Mouse (Mus musculus): ENCODE results near the gene Ttc30a1.
"Not testable (repeated sequence)": the region's sequence is repeated elsewhere in the genome, so short reads cannot be mapped to it uniquely, and the experiment has no call there.

Ttc30a1 gene

DNA sequence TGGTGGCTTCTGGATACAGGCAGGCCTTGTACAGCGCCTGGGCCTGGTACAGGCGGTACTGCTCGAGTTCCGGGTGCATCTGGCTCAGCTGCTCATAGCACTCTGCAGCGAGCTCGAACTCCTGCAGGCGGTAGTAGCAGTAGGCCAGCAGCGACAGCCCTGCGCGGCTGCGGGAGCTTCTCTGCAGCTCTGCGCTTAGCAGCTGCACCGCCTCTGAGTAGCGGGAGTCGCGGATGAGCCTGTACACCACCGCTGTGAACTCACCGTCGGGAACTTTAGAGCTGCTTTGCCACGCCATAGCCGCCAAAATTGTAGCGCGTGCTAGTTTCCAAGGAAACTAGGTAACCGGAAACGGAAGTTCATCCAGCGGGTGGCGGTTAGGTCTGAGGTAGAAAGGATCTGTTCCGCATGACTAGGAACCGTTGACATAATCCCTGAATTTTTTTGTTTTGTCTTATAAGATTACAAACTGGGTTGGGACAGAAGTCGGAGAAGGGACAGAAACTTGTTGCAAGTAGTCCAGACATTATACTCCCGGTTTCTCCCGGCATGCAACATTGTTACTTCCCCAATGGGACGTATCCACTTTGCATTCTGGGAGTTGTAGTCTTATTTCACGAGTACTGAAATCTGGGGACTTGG, at the start of gene Ttc30a1:
Ttc30a1 (minus strand) TSS at position 528 of the 642 bp plus-strand sequence.
- in situ Hi-C loops (cut with MboI; ENCODE audit: low sequenced_read_pairs), result not testable (repeated sequence)

DNA sequence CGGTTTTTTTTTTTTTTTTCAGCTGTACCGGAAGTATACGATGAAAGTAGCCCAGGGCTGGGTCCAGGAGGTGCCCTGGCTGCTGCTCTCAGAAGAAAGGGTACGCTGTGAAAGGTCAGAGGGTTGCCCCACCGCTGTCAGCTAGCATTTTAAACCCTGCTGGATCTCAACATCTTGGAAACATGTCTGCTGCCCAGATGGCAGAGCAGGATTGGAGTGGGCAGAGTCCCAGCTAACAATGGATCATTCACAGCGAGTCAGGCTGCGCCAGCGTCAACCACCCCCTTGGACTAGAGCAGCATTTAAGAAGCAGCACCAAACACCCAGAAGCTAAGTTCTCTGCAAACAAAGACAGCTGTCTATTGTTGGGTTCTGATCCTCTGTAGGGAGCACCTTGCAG, 48.3 kb upstream of the Ttc30a1 start:
- in situ Hi-C loops (cut with MboI; ENCODE audit: low sequenced_read_pairs), result no loop called here

DNA sequence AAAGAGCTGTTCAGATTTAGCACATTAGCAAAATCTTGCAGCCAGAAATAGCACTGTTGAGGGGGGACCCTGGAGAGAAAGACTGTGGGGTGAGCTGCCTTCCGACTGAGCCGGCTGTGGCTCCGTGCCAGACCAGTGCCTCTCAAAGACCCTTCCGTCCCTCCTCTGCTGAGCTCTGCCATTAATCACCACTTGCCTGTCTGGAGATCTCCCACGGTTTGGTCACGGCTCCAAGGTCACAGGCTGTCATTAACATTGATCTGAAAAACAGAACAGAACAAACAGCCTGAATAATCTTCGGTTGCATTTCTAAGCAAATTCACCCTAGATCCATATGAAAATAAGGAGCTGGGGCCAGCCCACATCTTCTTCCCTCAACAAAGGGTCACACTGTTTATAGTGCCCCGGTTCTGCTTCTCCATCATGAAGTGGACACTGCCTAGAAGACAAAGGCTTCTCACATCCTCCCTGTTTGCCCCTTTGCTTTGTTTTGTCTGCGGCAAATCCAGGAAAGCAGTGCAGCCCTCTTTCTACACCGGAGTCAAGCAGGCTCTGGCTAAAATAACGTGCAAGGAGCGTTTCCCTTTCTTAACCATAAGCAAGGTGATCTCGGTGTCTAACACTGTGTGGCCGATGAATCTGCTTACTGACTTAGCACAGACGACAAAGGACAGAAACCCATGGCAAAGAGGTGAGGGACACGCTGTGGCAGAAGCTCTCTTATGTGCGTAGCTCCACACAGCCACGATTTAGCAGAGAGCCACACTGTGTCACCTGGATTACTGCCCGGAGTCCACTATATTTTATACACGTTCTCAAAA, 47.5 kb upstream of the Ttc30a1 start:
- in situ Hi-C loops (cut with MboI; ENCODE audit: low sequenced_read_pairs), result no loop called here

DNA sequence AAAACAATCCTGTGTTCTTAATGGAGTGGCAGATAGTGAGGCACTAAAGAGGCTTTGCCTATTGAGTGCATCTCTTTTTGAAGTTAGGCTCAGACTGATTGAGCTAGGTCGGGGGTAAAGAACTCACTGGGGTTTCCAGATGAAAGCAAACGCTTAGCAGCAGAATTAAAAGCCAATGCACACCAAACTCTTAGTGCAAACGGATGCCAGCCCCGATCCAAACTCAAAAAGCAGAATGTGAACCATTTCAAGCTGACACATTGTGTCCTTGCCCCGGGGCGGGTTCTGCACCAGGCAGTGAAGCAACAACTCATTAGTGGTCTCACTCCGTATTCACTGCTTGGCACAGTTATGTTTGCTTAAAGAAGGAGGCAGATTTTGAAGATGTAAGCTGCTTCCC, 35.1 kb upstream of the Ttc30a1 start:
- in situ Hi-C loops (cut with MboI; ENCODE audit: low sequenced_read_pairs), result no loop called here

DNA sequence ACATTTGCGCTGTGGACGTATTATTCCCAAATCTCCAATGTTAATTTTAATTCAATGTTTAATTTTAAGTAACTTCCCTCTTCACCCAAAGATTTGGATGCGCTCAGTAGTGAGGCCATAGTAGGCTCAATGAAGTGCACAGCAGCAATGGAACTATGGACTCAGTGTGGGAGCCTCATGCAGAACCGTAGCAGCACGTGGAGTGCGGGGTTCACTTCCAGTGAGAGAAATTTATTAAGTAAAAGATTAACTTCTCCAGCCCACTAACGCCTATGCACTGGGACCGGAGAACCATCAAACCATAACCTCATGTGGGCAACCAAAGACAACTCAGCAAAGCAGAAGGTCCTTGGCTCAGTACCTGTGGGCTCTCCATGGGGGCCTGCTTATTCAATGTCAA, 34.4 kb upstream of the Ttc30a1 start:
- in situ Hi-C loops (cut with MboI; ENCODE audit: low sequenced_read_pairs), result no loop called here

DNA sequence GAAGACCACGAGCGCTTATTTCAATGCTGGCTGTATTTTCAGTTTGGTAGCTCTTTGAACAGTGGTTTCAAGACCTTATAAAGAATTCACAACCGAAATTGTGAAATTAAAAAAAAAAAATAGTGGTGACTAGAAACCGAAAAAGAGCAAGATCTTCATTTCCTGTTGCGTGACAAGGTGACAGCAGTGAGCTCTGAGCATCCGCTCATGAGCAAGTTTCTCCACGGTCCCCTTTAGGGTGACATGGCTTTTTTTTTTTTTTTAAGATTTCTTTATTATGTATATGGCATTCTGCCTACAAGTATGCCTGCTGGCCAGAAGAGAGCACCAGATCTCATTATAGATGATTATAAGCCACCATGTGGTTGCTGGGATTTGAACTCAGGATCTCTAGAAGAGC, 33.7 kb upstream of the Ttc30a1 start:
- in situ Hi-C loops (cut with MboI; ENCODE audit: low sequenced_read_pairs), result no loop called here

DNA sequence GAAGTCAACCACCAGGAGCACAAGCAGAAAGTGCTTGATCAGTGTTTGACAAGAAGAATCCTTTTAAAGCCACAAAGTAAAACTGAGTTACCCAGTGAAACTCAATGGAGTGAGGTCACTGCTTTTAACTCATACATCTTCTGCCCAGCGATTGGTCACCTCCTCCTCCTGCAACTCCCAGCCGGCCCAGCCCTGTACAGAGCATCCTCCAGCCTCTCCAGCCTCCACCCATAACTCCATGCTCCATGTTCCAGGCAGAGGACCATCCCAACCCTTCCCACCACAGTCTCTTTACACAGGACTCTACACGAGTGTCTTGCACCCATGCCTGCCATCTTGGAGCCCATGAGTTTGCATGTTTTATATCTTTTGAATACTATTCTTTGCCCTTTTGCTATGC, 32.9 kb upstream of the Ttc30a1 start:
- in situ Hi-C loops (cut with MboI; ENCODE audit: low sequenced_read_pairs), result no loop called here

DNA sequence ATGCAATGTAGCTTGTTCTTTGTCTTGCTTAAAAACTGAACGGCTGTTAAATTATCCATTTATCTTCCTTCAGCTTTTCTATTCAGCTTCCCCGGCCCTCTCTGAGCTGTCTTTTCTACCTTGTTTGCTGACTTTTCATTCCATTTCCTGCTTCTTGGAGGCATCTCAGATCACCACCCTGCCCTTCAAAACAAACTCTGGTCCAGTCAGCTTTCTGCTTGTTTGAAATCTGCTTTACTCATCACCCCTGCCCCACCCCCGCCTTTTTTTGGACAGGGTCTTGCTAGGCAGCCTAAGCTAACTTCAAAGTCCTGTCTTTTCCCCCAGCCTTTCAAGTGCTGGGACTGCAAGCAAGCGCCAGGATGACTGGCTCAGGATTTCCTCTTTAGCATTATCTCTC, 24.4 kb upstream of the Ttc30a1 start:
- in situ Hi-C loops (cut with MboI; ENCODE audit: low sequenced_read_pairs), result no loop called here

DNA sequence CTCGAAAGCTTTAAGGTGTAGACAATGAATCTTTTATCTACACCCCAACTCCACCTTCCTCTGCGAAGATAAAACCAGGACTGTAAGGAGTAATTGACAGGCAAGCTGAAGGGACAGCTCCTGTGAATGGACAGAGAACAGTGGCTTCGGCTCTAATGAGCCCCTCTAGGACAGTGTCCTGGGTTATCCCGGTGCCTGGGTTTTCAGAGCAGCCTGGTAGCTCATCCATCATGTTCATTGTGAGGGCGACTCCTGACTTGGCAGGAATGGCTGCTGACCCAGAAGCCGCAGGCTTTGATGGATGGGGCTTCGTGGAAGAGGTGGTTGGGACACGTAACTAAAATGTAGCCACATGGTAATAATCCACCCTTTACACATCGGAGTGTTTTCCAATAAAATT, 21.1 kb upstream of the Ttc30a1 start:
- in situ Hi-C loops (cut with MboI; ENCODE audit: low sequenced_read_pairs), result no loop called here

DNA sequence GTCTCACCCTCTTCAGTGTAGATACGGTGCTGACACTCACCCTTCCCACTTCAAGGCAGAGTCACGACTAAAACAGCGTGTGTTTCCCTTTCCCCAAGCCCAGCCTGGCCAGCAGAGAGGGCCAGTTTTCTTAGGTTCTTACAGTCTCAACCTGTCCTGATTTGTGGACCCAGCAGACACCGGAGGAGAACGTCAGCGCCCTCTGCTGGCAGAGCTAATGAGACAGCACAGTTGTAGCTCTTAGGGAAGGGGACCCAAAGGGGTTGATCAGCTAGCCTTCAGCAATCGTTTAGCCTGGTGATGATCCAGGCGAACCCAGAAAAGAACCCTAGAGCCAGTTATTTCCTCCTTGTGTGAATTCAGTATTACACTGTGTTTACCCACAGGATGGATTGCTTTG, 19.6 kb upstream of the Ttc30a1 start:
- in situ Hi-C loops (cut with MboI; ENCODE audit: low sequenced_read_pairs), result no loop called here

DNA sequence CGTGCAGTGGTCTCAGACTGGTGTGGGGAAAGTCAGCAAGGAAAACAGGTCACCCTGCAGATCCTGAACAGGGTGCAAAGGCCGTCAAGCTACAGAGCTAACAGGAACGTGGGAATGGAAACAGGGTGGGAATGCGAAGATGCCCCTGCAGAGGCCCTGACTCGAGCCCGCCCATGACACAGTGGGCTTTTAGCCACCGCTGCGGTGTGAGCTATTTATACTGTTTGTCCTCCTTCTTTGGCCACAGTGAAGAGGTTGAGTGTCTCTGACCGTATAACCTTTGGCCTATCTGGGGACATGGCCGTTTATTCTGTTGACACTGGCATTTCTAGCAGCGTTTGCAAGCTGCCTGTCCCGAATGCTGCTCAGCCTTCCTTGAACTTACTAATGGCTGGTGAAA, 17.9 kb upstream of the Ttc30a1 start:
- in situ Hi-C loops (cut with MboI; ENCODE audit: low sequenced_read_pairs), result no loop called here

DNA sequence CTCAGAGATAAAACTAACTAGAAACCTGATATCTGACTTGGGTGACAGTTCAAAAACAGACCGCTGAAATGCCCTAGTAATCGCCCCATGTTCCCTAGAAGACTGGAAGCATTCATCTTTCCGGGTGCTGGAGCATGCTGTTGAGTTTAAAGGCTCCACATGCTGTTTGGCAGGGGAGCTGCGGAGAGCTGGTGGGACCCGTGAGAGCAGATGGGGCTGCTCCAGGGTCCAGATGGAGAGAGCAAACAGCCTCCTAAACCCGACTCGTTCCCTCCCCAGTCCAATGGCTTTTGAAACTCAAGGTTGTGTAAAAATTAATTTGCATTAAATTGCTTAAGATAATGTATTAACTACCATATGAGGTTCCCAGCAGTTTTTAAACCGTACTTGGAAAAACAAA, 16.9 kb upstream of the Ttc30a1 start:
- in situ Hi-C loops (cut with MboI; ENCODE audit: low sequenced_read_pairs), result no loop called here

DNA sequence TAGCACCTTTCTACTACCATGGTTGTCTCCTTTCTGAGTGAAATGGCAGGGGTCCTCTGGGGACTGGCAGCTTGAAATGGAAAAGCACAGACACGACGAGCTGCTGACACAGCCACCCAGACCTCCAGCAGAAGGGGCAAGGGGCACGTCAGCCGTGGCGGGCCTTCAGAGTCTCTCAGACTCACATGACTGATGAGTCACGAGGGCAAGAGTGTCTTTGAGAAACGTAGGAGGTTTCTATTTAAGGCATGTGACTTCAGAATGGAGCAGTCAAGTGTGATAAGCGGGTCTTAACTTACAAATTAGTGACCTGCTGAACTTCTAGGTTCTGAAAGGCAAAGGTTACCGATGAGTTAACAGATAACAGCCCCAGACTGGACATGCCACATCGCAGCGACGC, 16.0 kb upstream of the Ttc30a1 start:
- in situ Hi-C loops (cut with MboI; ENCODE audit: low sequenced_read_pairs), result no loop called here

DNA sequence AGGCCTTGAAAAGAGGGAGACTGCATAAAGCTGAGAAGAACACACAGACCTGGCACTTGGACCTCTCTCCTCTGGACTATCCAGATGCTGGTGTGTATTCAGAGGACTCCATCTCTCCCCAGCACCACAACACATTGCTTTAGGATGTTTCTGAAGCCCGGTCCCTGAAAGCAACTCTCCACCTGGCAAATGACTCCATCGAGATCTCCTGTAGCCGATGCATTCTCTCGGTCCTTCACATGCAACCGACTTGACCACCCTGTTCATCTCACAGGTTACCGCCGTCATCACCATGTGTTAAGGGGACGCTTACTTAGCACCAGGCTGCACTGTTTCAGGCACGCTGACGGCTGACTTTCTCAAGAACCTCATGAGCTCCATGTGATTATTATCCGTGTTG, 13.1 kb upstream of the Ttc30a1 start:
- in situ Hi-C loops (cut with MboI; ENCODE audit: low sequenced_read_pairs), result no loop called here

DNA sequence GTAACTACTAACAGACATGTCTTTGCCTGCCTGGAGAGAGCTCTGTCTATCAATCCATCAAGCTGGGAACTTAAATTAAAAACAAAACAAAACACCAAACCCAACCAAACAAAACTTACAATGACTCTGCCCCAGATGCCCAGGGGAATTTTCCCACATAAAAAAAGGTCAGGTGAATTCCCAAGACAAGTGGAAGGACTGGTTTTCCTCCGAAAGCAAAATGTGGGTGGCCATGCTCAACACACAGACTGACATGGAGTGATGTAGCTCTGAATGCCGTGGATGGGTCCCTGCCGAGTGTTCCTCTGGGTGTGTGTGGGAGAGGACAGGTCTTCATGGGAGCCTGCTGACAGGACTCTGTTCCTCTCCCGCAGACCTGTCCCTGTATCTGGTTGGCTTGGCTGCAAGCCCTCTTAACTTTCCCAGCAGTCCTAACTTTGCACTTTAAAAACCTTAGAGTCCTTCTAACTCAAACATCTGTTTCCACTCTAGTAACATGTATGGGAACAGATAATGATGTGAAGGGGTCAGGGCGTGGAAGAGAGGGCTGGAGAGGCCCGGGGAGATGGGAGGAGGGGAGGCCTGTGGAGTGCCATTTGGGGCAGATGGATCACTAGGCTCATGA, 9.9 kb upstream of the Ttc30a1 start:
- in situ Hi-C loops (cut with MboI; ENCODE audit: low sequenced_read_pairs), result no loop called here

DNA sequence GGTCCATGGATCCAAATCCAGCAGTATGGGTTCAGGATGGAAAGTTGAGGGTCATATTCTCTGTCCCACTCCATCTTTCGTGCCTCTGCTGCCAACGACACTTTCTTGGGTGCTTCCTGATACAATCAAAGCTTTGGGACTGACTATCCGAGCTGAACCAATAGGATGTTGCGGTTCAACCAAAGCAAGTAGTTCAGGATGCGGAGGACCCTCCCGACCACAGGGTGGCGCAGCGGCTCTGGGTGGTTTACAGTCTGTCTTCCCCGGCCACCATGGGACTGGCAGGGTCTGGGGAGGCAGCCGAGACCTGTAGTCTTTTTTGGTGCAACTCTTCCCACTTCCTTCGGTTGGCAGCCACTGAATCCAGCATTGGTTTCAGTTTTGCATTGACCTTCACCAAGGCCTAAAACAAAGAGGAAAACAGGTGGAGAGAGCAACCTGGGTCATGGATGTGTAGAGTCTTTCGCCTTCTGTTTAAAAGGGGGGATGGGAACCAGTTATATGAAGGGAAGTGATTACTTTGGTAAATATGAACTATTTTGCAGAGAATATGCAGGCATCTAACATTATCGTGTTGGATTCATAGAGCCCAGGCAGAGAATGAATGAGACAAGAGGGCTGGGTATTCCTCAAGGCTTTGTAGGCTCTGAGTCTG, 9.2 kb upstream of the Ttc30a1 start:
- in situ Hi-C loops (cut with MboI; ENCODE audit: low sequenced_read_pairs), result no loop called here

DNA sequence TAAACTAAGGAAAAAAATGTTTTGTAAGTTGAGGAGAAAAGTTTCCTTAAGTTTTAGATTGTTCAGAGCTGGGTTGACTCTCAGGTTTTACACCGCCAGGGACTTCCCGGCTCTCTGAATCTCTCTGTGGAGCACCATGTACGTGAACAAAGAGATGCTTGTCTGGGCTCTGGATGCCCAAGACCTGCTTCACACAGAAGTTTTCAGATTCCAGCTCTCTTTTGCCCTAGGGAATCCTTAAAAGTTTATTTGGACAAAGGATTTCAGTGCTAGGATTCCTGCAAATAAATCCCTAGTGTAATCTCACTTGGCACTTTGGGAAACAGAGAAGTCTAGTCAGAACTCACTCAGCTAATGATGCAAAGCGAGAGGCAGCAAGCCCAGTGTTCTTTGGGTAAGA, 7.9 kb upstream of the Ttc30a1 start:
- in situ Hi-C loops (cut with MboI; ENCODE audit: low sequenced_read_pairs), result no loop called here

DNA sequence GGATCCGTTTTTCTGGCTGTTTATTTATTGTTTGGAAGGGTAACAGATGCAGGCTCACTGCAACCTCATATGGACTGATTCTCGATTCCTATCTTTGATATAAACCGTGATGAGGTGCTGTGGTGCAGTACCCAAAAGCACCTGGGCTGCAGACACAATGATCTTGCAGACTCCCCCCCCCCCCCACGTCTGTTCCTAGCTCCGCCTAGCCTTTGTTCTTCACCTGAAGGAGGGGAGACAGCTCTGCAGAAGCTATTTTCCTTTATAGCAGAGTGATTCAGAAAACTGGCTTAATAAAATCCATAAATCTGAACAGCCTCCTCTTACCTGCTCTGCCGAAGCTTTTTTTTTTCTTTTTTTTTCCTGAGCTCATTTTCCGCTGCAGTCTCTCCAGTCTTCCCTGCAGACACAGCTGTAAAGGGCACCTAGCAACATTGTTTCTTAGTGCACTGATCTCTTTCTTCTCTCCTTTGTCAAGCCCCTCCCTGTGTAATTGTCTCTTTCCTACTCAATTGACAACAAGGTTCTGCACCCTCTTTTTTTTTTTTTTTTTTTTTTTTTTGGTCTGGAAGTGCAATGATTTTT, 7.1 kb upstream of the Ttc30a1 start:
- in situ Hi-C loops (cut with MboI; ENCODE audit: low sequenced_read_pairs), result no loop called here

DNA sequence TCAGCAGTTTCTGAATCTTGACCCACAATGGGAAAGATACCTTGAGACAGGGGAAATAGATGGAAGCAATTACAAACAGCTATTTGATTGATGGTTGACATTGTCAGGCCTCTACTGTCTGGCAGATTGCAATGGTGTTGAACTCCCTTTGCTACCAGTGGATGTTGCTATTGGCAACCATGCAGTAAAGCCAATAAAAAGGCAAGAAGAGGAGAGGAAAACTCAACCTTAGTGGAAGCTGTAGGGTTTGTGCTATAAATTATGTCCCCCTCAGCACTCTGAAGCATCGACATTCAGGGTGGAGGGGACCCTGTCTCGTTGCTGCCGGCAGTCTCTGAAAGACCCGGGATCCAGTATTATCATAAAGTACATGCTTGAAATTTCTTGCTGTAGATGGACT, 6.6 kb upstream of the Ttc30a1 start:
- in situ Hi-C loops (cut with MboI; ENCODE audit: low sequenced_read_pairs), result no loop called here

DNA sequence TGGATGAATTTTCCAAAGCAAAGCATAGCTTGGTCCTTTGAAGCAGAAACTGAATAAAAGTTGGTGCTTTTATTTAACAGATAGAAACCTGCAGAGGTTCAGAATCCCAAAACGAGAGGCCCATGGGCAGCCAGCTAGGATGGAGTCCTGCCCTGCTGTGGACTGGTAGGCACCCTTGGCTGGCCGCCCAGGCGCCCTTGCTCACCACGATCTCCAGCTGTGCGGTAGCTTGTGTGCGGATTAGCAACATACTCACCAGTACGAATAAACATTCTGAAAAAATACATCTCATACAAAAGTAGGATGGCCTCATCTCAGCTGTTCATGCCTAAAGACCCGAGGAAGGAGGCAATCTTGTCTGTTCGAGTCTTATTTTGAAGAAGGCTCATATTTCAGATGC, 6.0 kb upstream of the Ttc30a1 start:
- in situ Hi-C loops (cut with MboI; ENCODE audit: low sequenced_read_pairs), result no loop called here

DNA sequence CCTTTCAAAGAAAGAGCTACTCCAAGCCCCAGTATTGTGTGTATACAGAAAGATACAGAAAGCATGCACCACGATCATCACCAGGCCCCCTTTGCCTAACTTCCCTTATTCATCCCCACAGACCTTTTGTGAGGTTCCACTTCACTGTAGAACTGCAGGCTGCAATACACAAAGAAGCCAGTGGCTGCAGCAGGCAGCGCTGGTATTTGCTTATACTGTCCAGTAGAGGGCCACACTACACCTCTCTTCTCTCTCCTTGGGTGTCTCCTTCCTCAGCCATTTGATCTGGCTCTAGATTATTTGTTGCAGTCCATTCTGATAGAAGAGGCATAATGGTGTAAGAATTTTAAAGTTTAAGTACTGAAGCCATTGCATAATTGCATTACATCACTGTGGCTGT, 3.4 kb upstream of the Ttc30a1 start:
- in situ Hi-C loops (cut with MboI; ENCODE audit: low sequenced_read_pairs), result no loop called here
